Comparison of ENCODE assay signal across 16 mouse cellular contexts in the genomic region with DNA sequence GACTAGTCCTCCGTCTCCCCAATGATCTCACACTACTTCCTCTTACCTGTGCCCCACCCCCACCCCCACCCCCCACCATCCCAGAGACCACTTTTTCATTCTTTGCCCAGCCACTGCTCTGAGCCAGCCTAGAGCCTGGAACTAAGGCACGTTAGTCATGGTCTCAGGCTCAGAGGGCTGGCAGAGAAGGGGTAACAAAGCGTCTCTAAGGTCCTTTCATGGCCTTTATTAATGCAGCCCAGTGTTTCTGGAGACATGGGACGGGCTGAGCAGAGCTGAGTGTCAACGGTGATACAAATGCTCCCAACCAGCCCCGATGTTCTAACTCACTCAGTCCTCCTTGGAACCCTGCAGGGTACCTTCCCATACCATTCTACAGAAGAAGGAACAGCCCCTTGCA. TPM values are rescaled to one million over a fixed set of nuclear protein-coding genes. Genes with fewer than 3 reads are reported as not detected.
DNase-seq lines count a peak whose midpoint lies in the region; ATAC-seq lines count a peak whose summit lies in the region.
"Had no signal": no experiment of that assay in that cellular context is flagged by ENCODE, and none has a peak within 500 bp of the region (broad histone marks: within the 10 kb centered on the region; RNA-seq: fewer than 3 reads in every experiment).

No protein-coding gene starts in this region.

- peaks cover 56% of the 10 kb centered on the region for H3K4me1 ChIP-seq in embryonic facial prominence, embryonic 10.5 days
- peaks cover 22% of the 10 kb centered on the region for H3K4me1 ChIP-seq in embryonic facial prominence, embryonic 14.5 days (ENCODE audit: control insufficient read depth, insufficient read depth, low read length)
- peaks cover 54% of the 10 kb centered on the region for H3K4me1 ChIP-seq in limb, embryonic 10.5 days
- peaks cover 13% of the 10 kb centered on the region; the same call in 1 of the 2 replicates for H3K4me1 ChIP-seq in midbrain, embryonic 16.5 days (ENCODE audit: control insufficient read depth, insufficient read depth, low read length)

- no peaks in the 10 kb centered on the region for H3K9me3 ChIP-seq in embryonic facial prominence, embryonic 10.5 days
- H3K9me3 ChIP-seq in embryonic facial prominence, embryonic 14.5 days (ENCODE audit: control insufficient read depth, low read length): no peaks in the 10 kb centered on the region
- H3K9me3 ChIP-seq in limb, embryonic 10.5 days (replicated peaks): no peaks in the 10 kb centered on the region
- no peaks in the 10 kb centered on the region for H3K9me3 ChIP-seq in midbrain, embryonic 16.5 days (replicated peaks; ENCODE audit: control insufficient read depth, low read length, poor library complexity, severe bottlenecking)
- H3K9me3 ChIP-seq: forebrain, embryonic 15.5 days; heart, embryonic 12.5 days had no signal

- H3K4me3 ChIP-seq in embryonic facial prominence, embryonic 10.5 days: no peak overlapping the region
- H3K4me3 ChIP-seq in embryonic facial prominence, embryonic 14.5 days (ENCODE audit: low read depth, low read length): no peak overlapping the region
- no peak overlapping the region for H3K4me3 ChIP-seq in limb, embryonic 10.5 days
- H3K4me3 ChIP-seq in midbrain, embryonic 16.5 days (ENCODE audit: low read depth, low read length): no peak overlapping the region
- H3K4me3 ChIP-seq: forebrain, embryonic 15.5 days; heart, embryonic 12.5 days had no signal

- no peak overlapping the region for H3K4me2 ChIP-seq in embryonic facial prominence, embryonic 14.5 days (ENCODE audit: low read depth, low read length)
- no peak overlapping the region for H3K4me2 ChIP-seq in midbrain, embryonic 16.5 days (ENCODE audit: low read length)
- H3K4me2 ChIP-seq: forebrain, embryonic 15.5 days; heart, embryonic 12.5 days had no signal

- DNase-seq in embryonic facial prominence, embryonic 10.5 days (ENCODE audit: low spot score): no peak
- DNase-seq in embryonic facial prominence, embryonic 14.5 days (ENCODE audit: low spot score): no peak
- no peak for DNase-seq in limb, embryonic 10.5 days (ENCODE audit: low spot score)
- no peak for DNase-seq in urinary bladder, postnatal 10 days (ENCODE audit: low spot score)
- no peak for DNase-seq in thymus, postnatal 10 days (ENCODE audit: low spot score in 2 of 2)
- DNase-seq in gastrocnemius, adult 8-10 months (ENCODE audit: low spot score in 2 of 2): no peak
- DNase-seq: cerebellum, adult 11 months; cerebellum, postnatal 25 days; liver; lung, adult 18-20 months; thymus, adult 18-20 months had no signal

- 28% methylated on average over 6 of the region's 6 CpGs for WGBS in embryonic facial prominence, embryonic 10.5 days
- 39% methylated on average over 6 of the region's 6 CpGs for WGBS in embryonic facial prominence, embryonic 14.5 days
- 65% methylated on average over 6 of the region's 6 CpGs for WGBS in limb, embryonic 10.5 days
- WGBS in midbrain, embryonic 16.5 days: 30% methylated on average over 6 of the region's 6 CpGs

- peak overlapping the region; percentile 35; the same call in 1 of the 2 replicates for H3K27ac ChIP-seq in embryonic facial prominence, embryonic 10.5 days (replicated peaks)
- H3K27ac ChIP-seq in embryonic facial prominence, embryonic 14.5 days (replicated peaks; ENCODE audit: low read depth, low read length): 0 out of 2 replicates have a peak overlapping the region, but pooled peaks have one; percentile 28
- 0 out of 2 replicates have a peak overlapping the region, but pooled peaks have one; percentile 0 for H3K27ac ChIP-seq in limb, embryonic 10.5 days
- H3K27ac ChIP-seq in midbrain, embryonic 16.5 days (ENCODE audit: low read length): no peak overlapping the region
- H3K27ac ChIP-seq: forebrain, embryonic 15.5 days had no signal

- ATAC-seq in embryonic facial prominence, embryonic 14.5 days (ENCODE audit: low read depth): no peak
- ATAC-seq in midbrain, embryonic 16.5 days: peak; percentile 56; the same call in 1 of the 2 replicates
- ATAC-seq: CD4-positive, CD25-positive, alpha-beta regulatory T cell, adult 4 months; forebrain, embryonic 15.5 days had no signal

- peaks cover 49% of the 10 kb centered on the region for H3K27me3 ChIP-seq in embryonic facial prominence, embryonic 10.5 days (replicated peaks; ENCODE audit: low read depth, poor library complexity, severe bottlenecking)
- H3K27me3 ChIP-seq in embryonic facial prominence, embryonic 14.5 days (replicated peaks; ENCODE audit: control insufficient read depth, insufficient read depth, low read length): peaks cover 17% of the 10 kb centered on the region
- peaks cover 59% of the 10 kb centered on the region for H3K27me3 ChIP-seq in limb, embryonic 10.5 days (ENCODE audit: low read depth, poor library complexity, severe bottlenecking)
- H3K27me3 ChIP-seq in midbrain, embryonic 16.5 days (ENCODE audit: control insufficient read depth, insufficient read depth, low read depth, low read length): no peaks in the 10 kb centered on the region

- H3K36me3 ChIP-seq in embryonic facial prominence, embryonic 10.5 days (replicated peaks): no peaks in the 10 kb centered on the region
- no peaks in the 10 kb centered on the region for H3K36me3 ChIP-seq in embryonic facial prominence, embryonic 14.5 days (ENCODE audit: control insufficient read depth, insufficient read depth, low read length)
- H3K36me3 ChIP-seq in limb, embryonic 10.5 days: no peaks in the 10 kb centered on the region
- no peaks in the 10 kb centered on the region for H3K36me3 ChIP-seq in midbrain, embryonic 16.5 days (ENCODE audit: control insufficient read depth, insufficient read depth, low read length)
- H3K36me3 ChIP-seq: forebrain, embryonic 15.5 days; G1E; heart, embryonic 12.5 days had no signal

- H3K9ac ChIP-seq in embryonic facial prominence, embryonic 14.5 days (ENCODE audit: low read depth, low read length): no peak overlapping the region
- no peak overlapping the region for H3K9ac ChIP-seq in midbrain, embryonic 16.5 days (ENCODE audit: low read depth, low read length)
- H3K9ac ChIP-seq: forebrain, embryonic 15.5 days; heart, embryonic 12.5 days had no signal

RNA-seq across cellular contexts. Expression of a gene that starts 30.2 kb away (rescaled TPM):
- polyA plus RNA-seq in embryonic facial prominence, embryonic 10.5 days (2016; fragmentation: Nextera tagmentation; extraction: Ambion mirVana): 38.6 and 41.9 TPM in 2 replicates
- 21.5 and 21.9 TPM in 2 replicates for polyA plus RNA-seq in embryonic facial prominence, embryonic 14.5 days (2014; fragmentation: Nextera tagmentation; extraction: Ambion mirVana)
- polyA plus RNA-seq in limb, embryonic 10.5 days (2016; fragmentation: Nextera tagmentation; extraction: Ambion mirVana): 6.9 and 7.7 TPM in 2 replicates
- polyA plus RNA-seq in midbrain, embryonic 16.5 days (2015; fragmentation: Nextera tagmentation; extraction: Ambion mirVana): 3.4 and 3.6 TPM in 2 replicates
- total RNA-seq in gastrocnemius, adult 8-10 months (2022): 1 to 10 TPM; 1.1 to 4.7 (median 1.7) TPM
- total RNA-seq: G1E had no signal
- polyA plus RNA-seq: G1E had no signal
